Mouse (Mus musculus): ENCODE measurements at regions not wholly inside any gene's neighbourhood (a gene's known extent, or its start where the extent isn't known, plus 50 kb on each side); places are given as distances from the start of the nearest gene placed in this dataset.
"Not testable (repeated sequence)": the region's sequence is repeated elsewhere in the genome, so short reads cannot be mapped to it uniquely, and the experiment has no call there.

DNA sequence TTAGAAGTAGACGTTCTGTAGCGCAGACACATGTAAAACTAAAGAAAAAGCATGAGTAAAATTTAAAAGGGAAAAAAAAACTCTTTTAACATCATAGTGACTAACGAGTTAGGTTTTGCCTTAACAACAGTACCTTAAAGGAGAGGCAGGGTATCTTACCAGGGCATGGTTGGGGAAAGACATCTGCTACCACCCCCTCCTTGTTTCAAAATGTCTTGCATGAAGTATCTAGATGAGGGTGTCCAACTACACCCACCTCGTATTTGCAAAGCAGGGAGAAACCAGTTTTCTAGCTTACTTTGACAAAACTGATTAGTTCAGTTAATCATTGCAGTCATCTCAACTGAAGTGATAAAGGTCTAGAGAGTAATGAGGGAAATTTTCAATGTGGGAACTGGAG is 307.5 kb downstream of the Rapgef2 start:
- DNase-seq (no peak), ATAC-seq (no peak)
- Histone ChIP-seq H3K9me3 (ENCODE audit: low read length) (no peaks in the 10 kb centered on the region), H3K36me3 (ENCODE audit: insufficient read depth) (no peaks in the 10 kb centered on the region), H3K9ac (no peak overlapping the region), H3K4me3 (ENCODE audit: low read depth, low read length) (no peak overlapping the region), H3K27ac (ENCODE audit: low read depth, low read length) (no peak overlapping the region), H3K4me1 (ENCODE audit: insufficient read depth) (no peaks in the 10 kb centered on the region), H3K4me2 (ENCODE audit: low read depth) (no peak overlapping the region), H3K27me3 (ENCODE audit: insufficient read depth, low read length) (no peaks in the 10 kb centered on the region)
- TF ChIP-seq CTCF (IDR thresholded peaks at IDR 0.05; ENCODE audit: low read depth), result no peak
- WGBS, result 83% methylated on average over 4 of the region's 4 CpGs

GRCm38 (mm10) chr3:78966683-78967549 is 319.4 kb downstream of the Rapgef2 start:
- peak; percentile 84 for ATAC-seq
- H3K4me1 ChIP-seq (ENCODE audit: insufficient read depth); H3K9me3 ChIP-seq (ENCODE audit: low read length); H3K27me3 ChIP-seq (ENCODE audit: insufficient read depth, low read length); H3K27ac ChIP-seq (ENCODE audit: low read depth, low read length); H3K36me3 ChIP-seq (ENCODE audit: insufficient read depth): not testable (repeated sequence)
- Histone ChIP-seq H3K4me3 (ENCODE audit: low read depth, low read length) (peak overlapping the region; percentile 45), H3K9ac (peak overlapping the region; percentile 58), H3K4me2 (ENCODE audit: low read depth) (peak overlapping the region; percentile 68)
- peak; percentile 36 for DNase-seq
- WGBS, result 4% methylated on average over 40 of the region's 57 CpGs

GRCm38 (mm10) chr3:78964231-78964858 is 322.0 kb downstream of the Rapgef2 start:
- no peak for TF ChIP-seq CTCF (IDR thresholded peaks at IDR 0.05; ENCODE audit: low read depth)
- Histone ChIP-seq H3K27ac (ENCODE audit: low read depth, low read length) (no peak overlapping the region), H3K9me3 (ENCODE audit: low read length) (no peaks in the 10 kb centered on the region), H3K9ac (no peak overlapping the region), H3K4me1 (ENCODE audit: insufficient read depth) (no peaks in the 10 kb centered on the region), H3K4me2 (ENCODE audit: low read depth) (no peak overlapping the region), H3K4me3 (ENCODE audit: low read depth, low read length) (no peak overlapping the region), H3K27me3 (ENCODE audit: insufficient read depth, low read length) (no peaks in the 10 kb centered on the region), H3K36me3 (ENCODE audit: insufficient read depth) (no peaks in the 10 kb centered on the region)
- ATAC-seq, result no peak
- 83% methylated on average over 9 of the region's 9 CpGs for WGBS
- no peak for DNase-seq

DNA sequence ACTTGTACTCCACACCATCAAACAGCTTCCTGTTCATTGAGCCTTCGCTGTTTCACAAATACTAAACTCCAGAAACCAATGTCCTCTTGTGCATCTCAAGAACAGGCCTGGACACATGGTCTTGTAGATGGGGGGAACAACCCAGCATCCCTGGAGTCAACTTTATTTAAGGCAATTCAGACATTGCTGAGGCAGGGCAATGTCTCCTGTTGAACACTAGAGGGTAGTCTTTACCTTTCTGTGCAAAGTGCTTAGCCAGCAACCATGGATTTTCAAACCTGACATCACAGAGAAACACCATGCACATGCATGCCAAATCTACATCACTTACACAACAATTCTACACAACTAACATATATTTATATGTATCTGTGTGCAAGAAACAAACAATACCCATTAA is 327.5 kb downstream of the Rapgef2 start:
- Histone ChIP-seq H3K4me1 (ENCODE audit: insufficient read depth) (no peaks in the 10 kb centered on the region), H3K27ac (ENCODE audit: low read depth, low read length) (no peak overlapping the region), H3K9ac (no peak overlapping the region), H3K36me3 (ENCODE audit: insufficient read depth) (no peaks in the 10 kb centered on the region), H3K27me3 (ENCODE audit: insufficient read depth, low read length) (no peaks in the 10 kb centered on the region), H3K4me2 (ENCODE audit: low read depth) (no peak overlapping the region), H3K9me3 (ENCODE audit: low read length) (no peaks in the 10 kb centered on the region), H3K4me3 (ENCODE audit: low read depth, low read length) (no peak overlapping the region)
- peak; percentile 99 for TF ChIP-seq CTCF (IDR thresholded peaks at IDR 0.05; ENCODE audit: low read depth)
- ATAC-seq (peak; percentile 89), DNase-seq (peak; percentile 86)
- 22% methylated on average over 1 of the region's 1 CpGs for WGBS

DNA sequence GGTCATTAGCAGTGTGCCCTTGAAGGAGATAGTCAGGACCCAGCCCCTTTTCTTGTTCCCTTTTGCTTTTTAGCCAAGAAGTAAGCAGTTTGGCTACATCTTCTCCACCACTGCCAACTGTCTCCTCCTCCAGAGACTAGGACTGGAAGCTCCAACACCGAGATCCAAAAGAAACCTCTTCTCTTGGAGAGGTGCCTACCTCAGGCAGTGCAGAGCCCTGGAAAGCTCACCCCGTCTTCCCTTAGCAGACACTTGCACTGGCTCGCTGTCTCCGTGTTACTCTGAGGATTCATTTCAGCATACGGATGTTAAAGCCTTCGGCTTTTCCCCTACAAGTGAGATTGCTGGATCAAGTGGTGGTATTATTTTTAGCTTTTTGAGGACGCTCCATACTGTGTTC is 331.0 kb downstream of the Rapgef2 start:
- H3K9ac ChIP-seq, result no peak overlapping the region
- no peak overlapping the region for H3K4me2 ChIP-seq (ENCODE audit: low read depth)
- no peaks in the 10 kb centered on the region for H3K4me1 ChIP-seq (ENCODE audit: insufficient read depth)
- H3K36me3 ChIP-seq (ENCODE audit: insufficient read depth), result no peaks in the 10 kb centered on the region
- no peaks in the 10 kb centered on the region for H3K9me3 ChIP-seq (ENCODE audit: low read length)
- H3K27me3 ChIP-seq (ENCODE audit: insufficient read depth, low read length), result no peaks in the 10 kb centered on the region
- 72% methylated on average over 7 of the region's 7 CpGs for WGBS
- H3K4me3 ChIP-seq (ENCODE audit: low read depth, low read length), result no peak overlapping the region
- ATAC-seq (peak; percentile 38; the same call in 1 of the 2 replicates), DNase-seq (no peak)
- no peak for TF ChIP-seq CTCF (IDR thresholded peaks at IDR 0.05; ENCODE audit: low read depth)
- no peak overlapping the region for H3K27ac ChIP-seq (ENCODE audit: low read depth, low read length)

DNA sequence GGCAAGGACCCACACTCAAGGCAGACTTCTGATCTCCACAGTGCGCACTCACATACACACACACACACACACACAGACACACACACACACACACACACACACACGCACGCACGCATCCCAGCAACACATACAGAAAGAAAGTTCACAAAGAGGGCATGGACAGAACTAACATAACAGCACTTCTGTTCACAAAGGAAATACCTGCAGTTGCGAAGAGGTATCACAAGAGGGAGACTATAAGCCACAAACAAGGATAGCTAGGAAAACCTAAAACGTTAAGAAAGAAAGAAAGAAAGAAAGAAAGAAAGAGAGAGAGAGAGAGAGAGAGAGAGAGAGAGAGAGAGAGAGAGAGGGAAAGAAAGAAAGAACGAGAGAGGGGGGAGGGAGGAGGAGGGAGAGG is 336.9 kb downstream of the Rapgef2 start:
- DNase-seq; H3K9ac ChIP-seq; H3K4me2 ChIP-seq (ENCODE audit: low read depth); H3K27ac ChIP-seq (ENCODE audit: low read depth, low read length); H3K4me3 ChIP-seq (ENCODE audit: low read depth, low read length); H3K4me1 ChIP-seq (ENCODE audit: insufficient read depth); H3K9me3 ChIP-seq (ENCODE audit: low read length); H3K36me3 ChIP-seq (ENCODE audit: insufficient read depth); H3K27me3 ChIP-seq (ENCODE audit: insufficient read depth, low read length); ATAC-seq: not testable (repeated sequence)
- TF ChIP-seq CTCF (IDR thresholded peaks at IDR 0.05; ENCODE audit: low read depth), result peak; percentile 48
- 73% methylated on average over 6 of the region's 7 CpGs for WGBS

DNA sequence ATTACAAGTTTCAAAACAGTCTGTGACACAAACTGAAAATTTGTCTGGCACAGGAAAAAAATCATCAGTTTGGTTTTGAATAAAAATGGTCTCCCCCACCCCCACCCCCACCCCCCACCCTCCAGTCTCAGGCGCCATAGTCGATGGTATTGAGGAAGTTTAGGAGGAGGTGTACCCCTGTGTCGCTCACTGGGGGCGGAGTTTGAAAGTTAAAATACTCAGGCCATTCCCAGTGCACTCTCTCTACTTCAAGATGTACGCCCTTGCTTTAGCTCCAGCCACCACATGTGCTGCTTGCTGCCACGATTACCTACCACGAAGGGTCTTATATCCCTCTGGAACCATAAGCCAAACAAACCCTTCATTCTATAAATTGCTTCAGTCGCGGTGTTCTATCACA is 337.6 kb downstream of the Rapgef2 start:
- Histone ChIP-seq H3K9me3 (ENCODE audit: low read length) (no peaks in the 10 kb centered on the region), H3K4me1 (ENCODE audit: insufficient read depth) (no peaks in the 10 kb centered on the region), H3K27ac (ENCODE audit: low read depth, low read length) (no peak overlapping the region), H3K9ac (no peak overlapping the region), H3K4me2 (ENCODE audit: low read depth) (no peak overlapping the region), H3K4me3 (ENCODE audit: low read depth, low read length) (no peak overlapping the region), H3K36me3 (ENCODE audit: insufficient read depth) (no peaks in the 10 kb centered on the region), H3K27me3 (ENCODE audit: insufficient read depth, low read length) (no peaks in the 10 kb centered on the region)
- no peak for DNase-seq
- no peak for ATAC-seq
- WGBS, result 91% methylated on average over 9 of the region's 9 CpGs
- no peak for TF ChIP-seq CTCF (IDR thresholded peaks at IDR 0.05; ENCODE audit: low read depth)

Data from forebrain, postnatal 0 days (tissue).